Mouse (Mus musculus) embryonic facial prominence, embryonic 14.5 days (tissue): Measurements from ENCODE around the gene Sumo3. TPM values are rescaled to one million over a fixed set of nuclear protein-coding genes. Genes with fewer than 3 reads are reported as not detected.

Source experiments
- ATAC-seq: fragments of 200-750 bp; cut with Nextera tagmentation; 2 replicates; pipeline ENCODE4 v1.8.0; 2017; ENCODE audit warnings: low read depth, moderate number of reproducible peaks, moderate TSS enrichment
- DNase-seq: peaks from one replicate; pipeline ENCODE4 v3.0.0-alpha.2; 2015; ENCODE audit warnings: low spot score
- H3K27ac ChIP-seq: fragments of 300-500 bp; sonication (generic); replicated peaks from 2 replicates; pipeline ENCODE4 v1.5.1; 2014; ENCODE audit warnings: low read depth, mild to moderate bottlenecking, low read length, moderate library complexity
- H3K27me3 ChIP-seq: fragments of 300-500 bp; sonication (generic); replicated peaks from 2 replicates; pipeline ENCODE4 v1.6.1; 2014; ENCODE audit warnings: low read length; ENCODE audit not compliant: control insufficient read depth, insufficient read depth
- H3K36me3 ChIP-seq: fragments of 300-500 bp; sonication (generic); 2 replicates; pipeline ENCODE4 v1.6.1; 2014; ENCODE audit warnings: low read length, mixed read lengths; ENCODE audit not compliant: control insufficient read depth, insufficient read depth
- H3K4me1 ChIP-seq: fragments of 300-500 bp; sonication (generic); 2 replicates; pipeline ENCODE4 v1.6.1; 2014; ENCODE audit warnings: antibody characterized with exemption, low read length; ENCODE audit not compliant: control insufficient read depth, insufficient read depth
- H3K4me2 ChIP-seq: fragments of 300-500 bp; sonication (generic); 2 replicates; pipeline ENCODE4 v1.6.1; 2014; ENCODE audit warnings: low read depth, mild to moderate bottlenecking, low read length, moderate library complexity, mixed read lengths
- H3K4me3 ChIP-seq: fragments of 300-500 bp; sonication (generic); 2 replicates; pipeline ENCODE4 v1.5.1; 2014; ENCODE audit warnings: low read depth, mild to moderate bottlenecking, low read length
- H3K9ac ChIP-seq: fragments of 300-500 bp; sonication (generic); 2 replicates; pipeline ENCODE4 v1.6.1; 2014; ENCODE audit warnings: low read depth, mild to moderate bottlenecking, low read length, moderate library complexity, mixed read lengths
- H3K9me3 ChIP-seq: fragments of 300-500 bp; sonication (generic); 2 replicates; pipeline ENCODE4 v1.6.1; 2016; ENCODE audit warnings: low read length; ENCODE audit not compliant: control insufficient read depth
- WGBS: fragments of 180-500 bp; shearing (Covaris S2); extraction: QIAGEN DNeasy Blood & Tissue Kit; methylation state at CpG from one replicate; pipeline ENCODE4 v1.1.7; 2014; 5-methylcytosine and 5-hydroxymethylcytosine counted together
- polyA plus RNA-seq: library from polyadenylated mRNA; unstranded; fragments of >200 nt; fragmentation: Nextera tagmentation; extraction: Ambion mirVana; gene quantifications from 2 replicates; pipeline ENCODE4 v1.2.1, GENCODE M21; 2014

Sumo3 gene
- 261 and 281 TPM in 2 replicates for polyA plus RNA-seq

- peak; percentile 94 for DNase-seq
- Histone ChIP-seq H3K4me1 (peaks cover 15% of the 10 kb centered on the region; the same call in 1 of the 2 replicates), H3K36me3 (peaks cover 28% of the 10 kb centered on the region), H3K4me3 (peak within 1 kb of the TSS; percentile 66), H3K9me3 (no peaks in the 10 kb centered on the region), H3K27ac (peak within 1 kb of the TSS; percentile 97), H3K9ac (peak within 1 kb of the TSS; percentile 89), H3K27me3 (no peaks in the 10 kb centered on the region), H3K4me2 (peak within 1 kb of the TSS; percentile 75)
- 7% methylated on average over 30 of the region's 119 CpGs for WGBS
- ATAC-seq: peak; percentile 84
These were observed at the start of gene Sumo3, which contains the start of gene Gm49325 for GRCm38 (mm10) chr10:77605908-77606826. Gene Sumo3 (plus strand): TSS chr10:77606097. Gene Gm49325 (plus strand): TSS chr10:77606197.

GRCm38 (mm10) chr10:77556631-77557030 lies 49.3 kb upstream of the Sumo3 start:
- no peaks in the 10 kb centered on the region for H3K9me3 ChIP-seq
- ATAC-seq: no peak
- H3K36me3 ChIP-seq: no peaks in the 10 kb centered on the region
- no peak for DNase-seq
- 87% methylated on average over 7 of the region's 7 CpGs for whole genome bisulfite sequencing
- no peaks in the 10 kb centered on the region for H3K4me1 ChIP-seq
- H3K27ac ChIP-seq: no peak overlapping the region
- no peak overlapping the region for H3K9ac ChIP-seq
- no peaks in the 10 kb centered on the region for H3K27me3 ChIP-seq
- H3K4me3 ChIP-seq: no peak overlapping the region
- no peak overlapping the region for H3K4me2 ChIP-seq

GRCm38 (mm10) chr10:77557641-77558040 lies 48.3 kb upstream of the Sumo3 start:
- WGBS: 91% methylated on average over 4 of the region's 4 CpGs
- no peak overlapping the region for H3K4me2 ChIP-seq
- ATAC-seq: no peak
- H3K9ac ChIP-seq: no peak overlapping the region
- H3K4me3 ChIP-seq: no peak overlapping the region
- no peaks in the 10 kb centered on the region for H3K27me3 ChIP-seq
- H3K4me1 ChIP-seq: no peaks in the 10 kb centered on the region
- H3K9me3 ChIP-seq: no peaks in the 10 kb centered on the region
- no peaks in the 10 kb centered on the region for H3K36me3 ChIP-seq
- no peak for DNase-seq
- H3K27ac ChIP-seq: no peak overlapping the region

GRCm38 (mm10) chr10:77560090-77560489 lies 45.8 kb upstream of the Sumo3 start:
- Histone ChIP-seq H3K27me3 (no peaks in the 10 kb centered on the region), H3K4me3 (no peak overlapping the region), H3K9me3 (no peaks in the 10 kb centered on the region), H3K4me2 (no peak overlapping the region), H3K9ac (no peak overlapping the region), H3K4me1 (no peaks in the 10 kb centered on the region), H3K36me3 (no peaks in the 10 kb centered on the region), H3K27ac (no peak overlapping the region)
- 83% methylated on average over 11 of the region's 11 CpGs for WGBS
- DNase-seq: no peak
- ATAC-seq: no peak

GRCm38 (mm10) chr10:77560830-77561229 lies 45.1 kb upstream of the Sumo3 start:
- H3K9me3 ChIP-seq: no peaks in the 10 kb centered on the region
- WGBS: 87% methylated on average over 9 of the region's 9 CpGs
- H3K9ac ChIP-seq: no peak overlapping the region
- no peaks in the 10 kb centered on the region for H3K36me3 ChIP-seq
- DNase-seq (no peak), ATAC-seq (no peak)
- H3K4me1 ChIP-seq: no peaks in the 10 kb centered on the region
- H3K4me3 ChIP-seq: no peak overlapping the region
- H3K4me2 ChIP-seq: no peak overlapping the region
- no peaks in the 10 kb centered on the region for H3K27me3 ChIP-seq
- no peak overlapping the region for H3K27ac ChIP-seq

GRCm38 (mm10) chr10:77561508-77561907 lies 44.4 kb upstream of the Sumo3 start:
- H3K4me2 ChIP-seq: no peak overlapping the region
- WGBS: 75% methylated on average over 2 of the region's 2 CpGs
- no peak overlapping the region for H3K4me3 ChIP-seq
- ATAC-seq: no peak
- H3K36me3 ChIP-seq: no peaks in the 10 kb centered on the region
- H3K4me1 ChIP-seq: no peaks in the 10 kb centered on the region
- no peak overlapping the region for H3K9ac ChIP-seq
- no peak overlapping the region for H3K27ac ChIP-seq
- H3K9me3 ChIP-seq: no peaks in the 10 kb centered on the region
- DNase-seq: no peak
- H3K27me3 ChIP-seq: no peaks in the 10 kb centered on the region

GRCm38 (mm10) chr10:77565005-77565404 lies 40.9 kb upstream of the Sumo3 start:
- Histone ChIP-seq H3K27ac (no peak overlapping the region), H3K36me3 (no peaks in the 10 kb centered on the region), H3K4me1 (no peaks in the 10 kb centered on the region), H3K27me3 (no peaks in the 10 kb centered on the region), H3K4me3 (no peak overlapping the region), H3K4me2 (no peak overlapping the region), H3K9ac (no peak overlapping the region), H3K9me3 (no peaks in the 10 kb centered on the region)
- WGBS: 72% methylated on average over 8 of the region's 8 CpGs
- no peak for ATAC-seq
- no peak for DNase-seq

GRCm38 (mm10) chr10:77566651-77567050 lies 39.2 kb upstream of the Sumo3 start:
- Histone ChIP-seq H3K9ac (no peak overlapping the region), H3K27me3 (no peaks in the 10 kb centered on the region), H3K27ac (no peak overlapping the region), H3K4me3 (no peak overlapping the region), H3K9me3 (no peaks in the 10 kb centered on the region), H3K4me2 (no peak overlapping the region), H3K36me3 (no peaks in the 10 kb centered on the region), H3K4me1 (no peaks in the 10 kb centered on the region)
- DNase-seq (peak; percentile 64), ATAC-seq (no peak)
- 23% methylated on average over 8 of the region's 8 CpGs for WGBS

GRCm38 (mm10) chr10:77569481-77569880 lies 36.4 kb upstream of the Sumo3 start:
- Histone ChIP-seq H3K4me2 (no peak overlapping the region), H3K9ac (no peak overlapping the region), H3K36me3 (no peaks in the 10 kb centered on the region), H3K9me3 (no peaks in the 10 kb centered on the region), H3K27ac (no peak overlapping the region; the same call in 1 of the 2 replicates), H3K4me3 (no peak overlapping the region), H3K27me3 (no peaks in the 10 kb centered on the region), H3K4me1 (no peaks in the 10 kb centered on the region)
- DNase-seq (no peak), ATAC-seq (no peak)
- WGBS: 38% methylated on average over 7 of the region's 7 CpGs
